25 mouse cellular contexts compared by ENCODE assay signal in the genomic region with DNA sequence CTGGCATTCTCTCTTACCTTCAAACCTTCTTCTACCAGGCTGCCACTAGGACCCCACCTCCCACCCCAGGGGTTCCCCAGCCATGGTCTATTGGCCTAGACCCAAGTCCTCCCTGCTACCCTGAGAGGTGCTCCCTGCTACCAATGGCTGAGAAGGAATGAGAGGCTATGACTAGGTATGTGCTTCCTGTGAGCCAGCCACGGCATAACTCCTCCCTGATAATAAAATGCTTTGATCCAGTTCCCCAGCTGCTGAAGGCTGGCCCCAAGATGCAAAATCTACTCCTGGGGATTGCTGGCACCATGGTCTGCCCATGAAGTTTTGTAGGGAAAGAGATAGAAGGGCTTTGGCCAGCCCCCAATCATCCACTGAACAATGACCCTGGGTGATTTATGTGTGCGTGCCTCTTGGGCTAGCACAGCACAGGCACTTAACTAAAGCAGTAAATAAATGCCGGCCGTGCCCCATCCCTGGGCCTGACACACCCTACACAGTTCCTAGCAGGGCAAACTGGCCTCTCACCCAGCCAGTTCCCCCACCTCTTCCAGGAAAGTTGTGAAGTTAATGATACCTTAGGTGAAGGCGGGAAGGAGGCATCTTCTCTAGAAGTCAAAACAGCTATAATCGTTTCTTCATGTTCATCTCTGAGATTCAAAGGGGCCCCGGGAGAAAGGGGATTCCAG.
"Had no signal": no experiment of that assay in that cellular context is flagged by ENCODE, and none has a peak within 500 bp of the region (broad histone marks: within the 10 kb centered on the region; RNA-seq: fewer than 3 reads in every experiment).

No protein-coding gene starts in this region.

- H3K4me3 ChIP-seq: gastrocnemius, adult 2 months; heart, embryonic 10.5 days; heart, embryonic 12.5 days; hindbrain, embryonic 10.5 days; hindbrain, embryonic 12.5 days; kidney, embryonic 15.5 days; left cerebral cortex, adult 2 months; limb, embryonic 10.5 days; limb, embryonic 12.5 days had no signal

- H3K9ac ChIP-seq: heart, embryonic 12.5 days; hindbrain, embryonic 12.5 days; hindbrain, embryonic 14.5 days; kidney, embryonic 15.5 days; limb, embryonic 12.5 days had no signal

- H3K27ac ChIP-seq: gastrocnemius, adult 2 months; heart, embryonic 10.5 days; hindbrain, embryonic 10.5 days; hindbrain, embryonic 12.5 days; hindbrain, embryonic 14.5 days; kidney, embryonic 15.5 days; kidney, postnatal 0 days; left cerebral cortex, adult 2 months; limb, embryonic 10.5 days; limb, embryonic 12.5 days had no signal

- H3K4me2 ChIP-seq: heart, embryonic 12.5 days; hindbrain, embryonic 12.5 days; hindbrain, embryonic 14.5 days; kidney, embryonic 15.5 days; limb, embryonic 12.5 days had no signal

- ATAC-seq: hindbrain, embryonic 16.5 days; inflammation-experienced regulatory T-cells, adult 6 months had no signal

- DNase-seq: gastrocnemius, adult 2 months; gastrocnemius, postnatal 10 days; gastrocnemius, postnatal 25 days; heart, adult 18-20 months; heart, postnatal 10 days; heart, postnatal 4 days; kidney, adult 11 months; kidney, adult 2 months; kidney, adult 9 months; kidney, postnatal 14 days; kidney, postnatal 36 days; layer of hippocampus, adult 9-11 months; liver had no signal

- H3K36me3 ChIP-seq: heart, embryonic 10.5 days; hindbrain, embryonic 12.5 days; kidney, embryonic 15.5 days; limb, embryonic 10.5 days; limb, embryonic 12.5 days had no signal
